Mouse (Mus musculus) left cerebral cortex, postnatal 10 days (tissue): ENCODE measurements around the gene Zfp672. TPM values are rescaled to one million over a fixed set of nuclear protein-coding genes. Genes with fewer than 3 reads are reported as not detected.

Experiments
- DNase-seq, 2 experiments: peaks; one replicate each; pipeline ENCODE4 v3.0.0; 2021 to 2022; ENCODE audit warnings: low spot score in 2 of 2, mixed read lengths in 1 of 2; ENCODE audit errors: extremely low spot score in 1 of 2
- intact Hi-C: fragments of 180-260 bp; cut with DNase I; formaldehyde crosslinking; loops from one replicate; pipeline ENCODE4 v1.15.1; 2025
- total RNA-seq, 2 experiments: library from RNA; stranded (reverse); gene quantifications; 2 replicates each; pipeline ENCODE4 v1.2.3; 2021

Gene Zfp672
- total RNA-seq, 2 experiments from 2014 or later = 47.7 to 50.4 TPM

DNA sequence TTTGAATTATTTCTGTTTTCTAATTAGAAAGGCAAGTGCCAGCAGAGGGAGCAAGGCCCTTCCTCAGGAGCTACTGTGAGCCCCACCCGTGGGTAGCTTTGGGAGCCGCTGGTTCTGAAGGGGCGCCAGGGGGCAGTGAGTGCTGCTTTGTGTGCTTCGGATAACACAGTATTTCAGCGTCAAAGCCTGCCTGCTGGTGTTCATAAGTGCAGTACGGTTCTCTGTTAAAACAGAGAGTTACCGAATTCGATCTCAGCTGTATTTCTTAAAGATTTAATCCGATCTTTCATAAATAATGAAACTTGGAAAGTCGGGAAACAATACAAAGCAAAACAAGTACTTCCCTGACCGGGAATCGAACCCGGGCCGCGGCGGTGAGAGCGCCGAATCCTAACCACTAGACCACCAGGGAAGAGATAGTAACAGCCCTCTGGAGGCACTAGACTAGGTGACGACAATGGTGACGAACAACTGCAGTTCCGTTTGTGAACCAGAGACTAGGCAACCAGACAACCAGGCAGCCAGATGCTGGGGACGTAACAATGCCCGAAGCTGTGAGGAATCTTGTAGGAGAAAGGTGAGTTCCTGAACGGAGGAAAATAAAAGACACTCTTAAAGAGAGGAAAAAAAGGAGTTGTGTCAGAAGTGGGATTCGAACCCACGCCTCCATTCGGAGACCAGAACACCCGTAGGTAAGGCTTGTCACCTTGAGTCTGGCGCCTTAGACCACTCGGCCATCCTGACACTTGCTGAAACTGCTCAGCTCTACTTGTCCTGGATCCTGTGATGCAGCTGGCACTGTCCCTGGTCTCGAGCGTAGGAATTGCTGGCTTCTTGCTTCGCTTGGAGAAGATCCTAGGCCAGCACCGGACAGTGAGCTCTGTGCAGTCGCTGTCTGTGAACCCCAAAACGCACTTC is 28.0 kb downstream of the Zfp672 start:
- peak; percentile 94 to 95 for DNase-seq
- intact Hi-C loops = loop anchor here (5.0 kb wide), 1 partner anchor 125 kb away; no protein-coding TSS in a partner anchor

DNA sequence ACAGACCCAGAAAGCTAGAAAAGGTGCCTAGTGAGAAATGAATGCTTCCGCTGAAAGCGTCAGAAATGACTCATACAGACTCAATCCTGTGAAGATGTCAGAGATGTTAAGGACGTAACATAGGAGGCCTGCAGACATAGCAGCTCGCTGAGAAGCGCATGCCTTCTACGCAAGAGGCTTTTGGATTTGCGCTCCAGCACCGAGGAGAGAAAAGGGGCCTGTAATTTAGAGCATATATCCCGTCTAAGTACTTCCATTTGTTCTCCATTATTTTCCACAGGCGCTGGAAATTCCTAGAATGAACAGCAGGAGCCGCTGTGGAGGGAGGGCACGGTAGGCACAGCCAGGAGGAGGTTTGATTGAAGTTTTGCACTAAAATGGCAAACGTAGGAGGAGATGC is 29.1 kb downstream of the Zfp672 start:
- DNase-seq = peak; percentile 72
- intact Hi-C loops = loop anchor here (5.0 kb wide), 1 partner anchor 124 kb away; no protein-coding TSS in a partner anchor

DNA sequence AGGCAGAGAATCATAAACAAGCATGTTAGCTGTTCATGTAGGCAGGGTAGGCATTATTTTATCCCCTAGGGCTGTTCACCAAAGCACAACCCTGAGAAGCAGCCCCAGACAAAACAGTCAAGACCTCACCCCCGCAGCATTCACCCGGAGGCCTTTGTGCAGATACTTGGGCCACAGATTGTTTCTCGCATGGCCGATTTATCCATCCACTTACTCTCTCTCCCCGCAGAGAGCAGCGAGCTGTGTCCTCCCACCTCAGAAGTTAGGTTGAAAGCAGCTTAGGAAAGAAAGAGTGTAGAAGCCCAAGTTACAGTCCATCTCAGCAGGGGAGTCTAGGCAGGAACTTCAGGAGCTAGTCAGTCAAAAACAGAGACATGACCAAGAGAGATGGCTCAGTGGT is 32.7 kb downstream of the Zfp672 start:
- intact Hi-C loops = no loop called here
- DNase-seq = no peak

DNA sequence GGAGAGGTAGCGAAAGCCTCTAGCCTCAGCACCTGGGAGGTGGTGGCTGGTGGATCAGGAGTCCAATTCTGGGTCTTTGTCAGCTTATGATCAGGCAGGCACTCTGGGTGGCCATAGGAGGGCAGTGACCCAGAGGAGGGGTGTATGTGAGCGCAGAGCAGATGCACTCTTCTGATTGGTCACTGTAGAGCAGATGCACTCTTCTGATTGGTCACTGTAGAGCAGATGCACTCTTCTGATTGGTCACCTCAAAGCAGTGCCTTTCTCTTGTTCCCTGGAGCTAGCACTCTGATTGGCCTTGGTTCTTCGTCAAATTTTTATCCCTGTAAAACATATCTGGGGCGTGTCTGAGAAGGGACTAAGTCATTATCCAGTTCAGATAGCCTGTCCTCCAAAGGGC is 37.3 kb downstream of the Zfp672 start:
- no peak for DNase-seq
- intact Hi-C loops = no loop called here

DNA sequence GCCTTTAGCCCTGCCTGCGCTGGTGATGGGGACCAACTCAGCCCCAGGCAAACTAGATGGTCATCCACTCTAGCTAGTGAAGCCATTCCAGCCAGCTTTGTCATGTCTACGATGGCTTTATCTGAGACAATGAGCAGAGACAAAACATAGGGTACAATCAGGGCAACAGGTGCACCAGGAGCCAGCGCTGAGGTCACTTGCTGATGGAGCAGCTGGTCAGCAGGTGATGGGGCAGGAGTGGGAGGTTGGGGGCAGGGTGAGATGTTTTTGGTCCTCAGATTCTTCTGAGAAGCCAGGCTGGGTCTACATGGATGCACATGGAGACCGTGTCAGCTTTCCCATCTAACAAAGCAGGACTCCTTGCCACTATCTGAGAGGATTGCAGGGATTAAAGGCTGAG is 39.3 kb downstream of the Zfp672 start:
- DNase-seq = no peak
- intact Hi-C loops = no loop called here

DNA sequence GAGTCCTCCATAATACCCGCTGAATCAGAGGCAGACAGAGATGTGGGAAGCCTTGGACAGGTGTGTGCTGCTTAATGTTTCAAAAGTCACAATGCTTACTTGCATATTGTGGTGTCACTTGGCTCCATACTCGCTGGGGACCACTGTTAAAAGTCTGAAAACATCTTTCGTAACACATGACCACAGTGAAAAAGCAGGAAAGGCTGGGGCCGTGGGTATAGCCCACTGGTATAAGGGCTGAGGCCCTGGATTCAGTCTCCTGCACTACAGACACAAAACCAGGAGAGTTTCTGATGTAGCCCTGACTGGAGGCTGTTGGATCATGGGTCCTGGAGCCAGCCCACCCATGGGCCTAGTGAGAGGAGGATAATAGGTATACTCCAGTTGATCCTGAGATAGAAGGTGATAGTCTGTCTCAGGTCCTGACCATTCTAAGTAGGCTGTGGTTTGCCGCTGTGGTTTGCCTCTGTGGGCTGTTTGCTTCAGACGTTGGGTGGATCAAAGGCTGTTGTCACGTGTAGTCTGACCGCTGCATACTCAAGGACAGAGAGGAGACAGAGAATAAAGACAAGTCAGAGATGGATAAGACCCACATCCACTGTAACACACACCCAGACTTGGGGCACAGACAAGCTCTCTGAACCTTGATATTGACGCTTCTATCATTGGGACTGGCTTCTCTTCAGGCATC is 40.0 kb downstream of the Zfp672 start:
- intact Hi-C loops = no loop called here
- DNase-seq = no peak

DNA sequence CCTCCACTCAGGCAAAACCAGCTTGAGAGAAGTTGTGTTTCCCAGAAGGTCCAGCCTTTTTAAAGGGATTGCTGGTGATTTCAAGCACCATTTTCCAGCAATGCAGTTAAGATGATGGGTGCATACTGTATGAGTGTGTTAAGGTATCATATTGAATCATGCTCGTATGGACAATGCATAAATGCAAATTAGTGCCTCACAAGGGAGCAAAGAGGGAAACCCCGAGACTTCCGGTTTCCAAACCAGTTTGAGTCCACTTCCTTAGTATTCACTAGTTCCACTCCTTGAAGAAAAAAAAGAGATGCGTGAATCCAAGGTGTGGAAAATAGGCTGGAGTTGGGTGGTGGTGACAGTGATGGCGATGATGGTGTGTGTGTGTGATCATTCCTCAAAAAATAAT is 47.6 kb downstream of the Zfp672 start:
- no peak for DNase-seq
- intact Hi-C loops = no loop called here

DNA sequence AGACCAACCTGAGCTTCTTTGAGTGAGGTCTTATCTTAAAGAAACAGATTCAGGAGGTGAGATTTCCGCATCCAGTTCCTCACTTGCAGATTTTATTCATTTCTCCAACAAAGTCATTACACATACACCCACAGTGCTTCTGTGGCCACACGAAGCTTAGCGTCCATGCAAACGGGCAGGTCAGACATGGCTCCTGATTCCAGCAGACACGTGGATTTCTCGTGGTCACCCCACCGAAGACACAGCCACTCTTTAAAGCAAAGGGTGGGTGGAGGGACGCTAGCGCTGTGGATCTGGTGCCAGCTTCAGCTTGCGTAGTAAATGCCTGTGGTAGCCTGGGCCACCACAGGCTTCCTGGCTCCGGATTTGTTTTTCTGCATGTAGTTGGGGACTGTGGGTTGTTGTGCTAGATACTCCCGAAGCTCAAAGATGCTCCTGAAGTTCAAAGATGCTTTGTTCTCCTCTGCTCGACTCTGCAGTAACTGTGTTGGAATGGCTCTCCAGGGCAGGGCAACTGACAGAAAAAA is 48.1 kb downstream of the Zfp672 start:
- intact Hi-C loops = no loop called here
- no peak for DNase-seq

DNA sequence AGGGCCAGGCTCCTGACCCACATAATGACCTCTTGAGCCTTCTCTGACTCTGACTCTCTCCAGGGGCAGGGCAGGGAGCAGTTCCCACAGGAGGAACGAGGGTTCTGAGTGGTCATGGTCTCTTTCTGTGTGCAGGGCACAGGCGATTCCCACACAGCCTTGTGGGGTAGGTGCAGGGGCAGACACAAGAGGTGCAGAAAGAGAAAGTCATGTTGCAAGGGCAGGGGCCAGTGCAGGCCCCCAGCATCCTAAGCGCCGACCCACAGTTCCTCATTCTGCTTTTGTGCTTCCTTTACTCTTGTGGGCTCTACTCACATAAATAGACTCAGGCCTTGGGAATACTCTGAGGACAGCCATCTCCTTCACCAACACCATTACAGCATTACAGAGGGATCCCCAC is 54.4 kb downstream of the Zfp672 start:
- intact Hi-C loops = no loop called here
- DNase-seq = no peak

DNA sequence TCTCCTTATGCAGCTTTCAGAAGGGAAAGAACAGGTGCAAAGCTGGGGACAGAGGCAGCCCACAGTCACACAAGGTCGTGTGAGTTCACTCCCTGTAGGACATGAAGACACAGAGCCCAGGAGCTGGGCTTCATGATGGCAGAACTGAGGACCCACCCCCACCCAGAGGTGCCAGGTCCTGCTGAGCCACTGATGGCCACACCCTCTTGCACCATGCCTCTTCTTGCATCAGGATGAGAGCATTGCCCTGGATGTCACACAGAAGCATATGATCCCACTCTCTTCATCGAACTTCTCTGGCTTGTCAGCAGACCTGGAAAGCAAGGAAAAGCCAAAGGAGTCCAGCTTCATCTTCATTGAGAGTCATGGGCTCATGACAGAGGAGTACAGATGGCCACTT is 55.6 kb downstream of the Zfp672 start, which contains the start of gene 4930438A08Rik:
Gene 4930438A08Rik, plus strand, starts transcription at position 228 of the 400 bp plus-strand sequence.
- intact Hi-C loops = no loop called here
- no peak for DNase-seq

DNA sequence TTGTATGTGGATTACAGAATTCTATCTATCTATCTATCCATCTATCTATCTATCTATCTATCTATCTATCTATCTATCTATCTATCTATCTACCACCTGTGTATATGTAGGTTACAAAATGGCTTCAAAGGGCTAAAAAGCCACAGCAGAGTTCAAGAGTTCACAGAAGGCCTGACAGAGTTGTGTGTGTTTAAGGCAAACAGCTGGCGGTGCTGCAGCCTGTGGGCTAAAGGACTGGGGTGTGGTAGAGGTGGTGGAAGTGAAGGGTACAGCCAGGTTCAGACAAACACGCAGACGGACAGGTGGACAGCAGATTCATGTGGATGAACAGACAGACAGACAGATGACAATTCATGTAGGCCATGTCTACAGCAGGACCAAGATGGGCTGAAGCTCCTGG is 61.9 kb downstream of the Zfp672 start:
- intact Hi-C loops = no loop called here
- DNase-seq = no peak

Other genes starting within 250 kb of the Zfp672 start
- gene Gm12248, start 237.2 kb downstream of the Zfp672 start, total RNA-seq = not detected
- gene Cnot8, start 226.2 kb downstream of the Zfp672 start, total RNA-seq = 10 to 100 TPM; 50.4 to 51.1 TPM
- 10 to 100 TPM; 15.7 to 17.8 TPM for gene Gemin5, start 161.8 kb downstream of the Zfp672 start, total RNA-seq
- 10 to 100 TPM; 31.0 to 38.0 TPM for gene Mrpl22, start 158.7 kb downstream of the Zfp672 start, total RNA-seq
- gene Igtp, start 130.8 kb downstream of the Zfp672 start, total RNA-seq = 1 to 10 TPM; 1.1 to 1.9 TPM
- 1 to 10 TPM; 1.2 to 1.5 TPM for gene Irgm2, start 130.7 kb downstream of the Zfp672 start, total RNA-seq
- not detected for gene 4930438A08Rik, start 55.5 kb downstream of the Zfp672 start, total RNA-seq
- 10 to 100 TPM; 19.2 to 21.4 TPM for gene Zfp692, start 23.3 kb downstream of the Zfp672 start, total RNA-seq
- gene Sh3bp5l, start 385 bp upstream of the Zfp672 start, total RNA-seq = 10 to 100 TPM; 55.5 to 60.8 TPM
- gene Lypd8, start 48.7 kb upstream of the Zfp672 start, total RNA-seq = not detected
- not detected for gene 1810065E05Rik, start 90.8 kb upstream of the Zfp672 start, total RNA-seq
- not detected for gene Gm12253, start 102.2 kb upstream of the Zfp672 start, total RNA-seq
- not detected for gene Lypd9, start 122.6 kb upstream of the Zfp672 start, total RNA-seq
- gene Olfr30, start 131.9 kb upstream of the Zfp672 start, total RNA-seq = not detected
- gene Olfr332, start 162.2 kb upstream of the Zfp672 start, total RNA-seq = not detected
- gene Olfr331, start 172.2 kb upstream of the Zfp672 start, total RNA-seq = not detected
- not detected for gene Olfr330, start 204.5 kb upstream of the Zfp672 start, total RNA-seq
- gene Olfr329-ps, start 216.1 kb upstream of the Zfp672 start, total RNA-seq = not detected
- under 1 TPM in 1 of 2 experiments, not detected in 1; 0.11 TPM for gene Olfr328, start 225.3 kb upstream of the Zfp672 start, total RNA-seq
- gene Olfr224, start 240.2 kb upstream of the Zfp672 start, total RNA-seq = not detected
- gene Olfr325, start 247.4 kb upstream of the Zfp672 start, total RNA-seq = not detected